Mouse (Mus musculus): ENCODE measurements at regions not wholly inside any gene's neighbourhood (a gene's known extent, or its start where the extent isn't known, plus 50 kb on each side); places are given as distances from the start of the nearest gene placed in this dataset.

GRCm38 (mm10) chr16:76097808-76098207 lies 75.7 kb upstream of the Samsn1 start:
- TF ChIP-seq GATA1 (IDR thresholded peaks at IDR 0.05; ENCODE audit: low read length) (no peak), TAL1 (IDR thresholded peaks at IDR 0.05; ENCODE audit: low read length) (no peak)

Measured in erythroblast, embryonic 14.5 days (primary cell).